Mouse (Mus musculus): ENCODE data around the gene Rabl2.
A peak's percentile ranks its signal among the peaks of the same experiment; 100 is the strongest.

The Rabl2 gene

GRCm38 (mm10) chr15:89591723-89592455 lies at the start of gene Rabl2:
Gene Rabl2 (minus strand): TSS chr15:89591923.
- peak; percentile 84 for DNase-seq

DNA sequence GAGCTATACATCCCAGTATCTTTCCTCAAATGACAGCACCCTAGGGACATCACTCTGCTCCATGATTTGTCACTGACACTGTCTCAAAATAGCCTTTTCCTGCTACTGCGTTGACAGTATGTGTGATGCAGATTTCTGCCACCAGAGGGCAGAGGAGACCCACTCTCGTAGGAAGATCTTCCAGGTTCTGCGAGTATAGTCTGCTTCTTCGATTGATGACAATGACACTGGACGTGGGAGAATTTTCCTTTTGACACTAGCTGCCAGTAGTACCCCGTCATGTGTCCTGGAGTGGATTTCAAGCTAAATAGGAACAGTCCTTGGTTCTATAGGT lies 31.9 kb upstream of the Rabl2 start:
- peak; percentile 30 for DNase-seq

DNA sequence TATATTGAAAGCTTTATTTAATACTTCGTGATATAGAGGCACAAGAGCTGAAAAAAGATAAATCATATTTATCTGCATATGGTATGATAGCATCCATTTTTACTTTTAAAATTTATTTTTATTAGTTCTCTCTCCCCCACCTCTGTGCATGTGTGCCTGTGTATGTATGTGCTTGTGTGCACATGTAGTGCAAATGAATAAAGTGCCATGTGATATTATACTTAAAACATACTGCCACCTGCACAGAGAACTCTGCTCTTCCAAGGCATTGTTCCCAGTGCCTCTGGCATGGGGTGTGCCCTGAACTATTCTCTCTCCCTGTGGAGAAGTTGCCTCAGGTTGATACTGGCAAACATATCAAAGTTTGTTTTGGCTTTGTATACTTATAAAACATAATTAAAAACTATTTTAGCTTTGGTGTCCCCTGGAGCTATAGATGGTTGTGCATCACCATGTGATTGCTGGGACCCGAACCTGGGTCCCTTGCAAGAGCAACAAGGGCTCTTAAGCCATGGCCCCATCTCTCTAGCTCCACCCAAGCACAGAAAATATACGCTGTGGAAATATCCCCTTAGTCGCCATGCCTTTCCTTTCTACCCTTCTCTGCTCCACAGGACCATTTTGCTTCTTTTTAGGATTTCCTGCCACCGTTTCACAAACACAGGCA lies 31.4 kb upstream of the Rabl2 start:
- DNase-seq, result no peak

DNA sequence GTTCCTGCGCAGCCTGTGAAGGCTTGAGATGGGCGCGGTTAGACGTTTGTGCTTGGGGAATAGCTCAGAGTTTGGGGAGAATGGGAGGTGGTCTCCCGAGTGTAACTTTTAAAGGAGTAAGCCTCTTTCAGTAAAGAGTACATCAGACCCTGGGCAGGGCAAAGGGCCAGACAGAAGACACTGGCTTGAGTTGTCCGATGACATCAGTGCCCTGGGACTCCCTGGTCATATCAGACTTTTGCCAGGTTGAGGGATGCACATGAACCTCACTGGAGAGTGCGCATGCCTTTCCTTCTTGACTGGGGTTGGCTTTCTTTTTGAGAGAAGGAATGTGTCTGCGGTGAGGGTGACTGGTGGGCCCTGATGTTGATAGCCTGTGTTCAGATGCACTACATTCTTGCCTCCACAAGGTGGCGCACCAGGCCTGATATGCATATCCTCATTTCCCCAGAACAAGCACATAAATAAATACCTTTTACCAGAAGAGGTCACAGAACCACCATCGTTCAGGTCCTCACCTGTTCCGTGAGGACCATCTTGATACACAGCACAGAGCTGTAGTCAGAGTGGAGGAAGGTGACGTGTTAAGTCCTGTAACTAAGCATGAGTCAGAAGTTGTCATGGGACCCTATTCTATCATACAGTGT lies 30.7 kb upstream of the Rabl2 start:
- no peak for DNase-seq

GRCm38 (mm10) chr15:89607888-89608287 lies 16.2 kb upstream of the Rabl2 start:
- no peak for DNase-seq

GRCm38 (mm10) chr15:89607480-89607879 lies 15.8 kb upstream of the Rabl2 start:
- no peak for DNase-seq

GRCm38 (mm10) chr15:89605822-89606570 lies 14.3 kb upstream of the Rabl2 start:
- DNase-seq, result no peak

DNA sequence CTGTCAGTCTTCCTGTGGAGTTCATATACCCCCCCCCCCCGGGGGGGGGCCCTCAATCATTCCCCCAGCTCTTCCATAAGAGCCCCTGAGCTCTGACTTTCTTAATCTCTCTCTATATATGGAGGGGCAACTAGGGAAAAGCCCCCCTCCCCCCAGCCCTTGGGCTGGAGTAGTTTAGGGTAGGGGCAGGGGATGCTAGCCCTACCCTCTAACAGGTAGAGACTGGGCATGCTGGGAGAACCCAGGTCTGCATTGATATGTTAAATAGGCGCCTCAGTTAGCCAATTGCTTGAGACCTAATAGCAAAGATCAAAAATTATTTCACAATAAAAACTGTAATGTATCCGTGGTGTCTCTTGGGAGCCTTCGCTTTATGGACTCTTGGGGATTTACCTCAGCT lies 825 bp upstream of the Rabl2 start:
- no peak for DNase-seq

DNA sequence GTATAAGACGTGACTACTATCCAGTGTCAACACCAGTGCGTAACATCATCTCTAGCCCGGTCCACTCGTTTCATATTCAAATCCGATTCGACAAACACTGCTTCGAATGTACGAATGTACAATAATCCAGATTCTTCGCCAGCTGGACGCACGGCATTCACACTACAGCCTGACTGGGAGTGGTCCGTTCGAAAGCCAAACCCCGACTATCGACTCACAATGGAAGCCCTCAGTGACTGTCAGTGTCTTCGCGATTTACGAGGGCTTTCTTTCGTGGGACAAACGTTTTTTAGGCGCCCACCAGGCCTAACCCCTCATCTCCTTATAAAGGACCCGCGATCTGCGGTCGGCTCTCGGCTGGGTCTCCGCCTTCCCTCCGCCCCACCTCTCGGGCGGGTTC lies 406 bp downstream of the Rabl2 start:
- no peak for DNase-seq

DNA sequence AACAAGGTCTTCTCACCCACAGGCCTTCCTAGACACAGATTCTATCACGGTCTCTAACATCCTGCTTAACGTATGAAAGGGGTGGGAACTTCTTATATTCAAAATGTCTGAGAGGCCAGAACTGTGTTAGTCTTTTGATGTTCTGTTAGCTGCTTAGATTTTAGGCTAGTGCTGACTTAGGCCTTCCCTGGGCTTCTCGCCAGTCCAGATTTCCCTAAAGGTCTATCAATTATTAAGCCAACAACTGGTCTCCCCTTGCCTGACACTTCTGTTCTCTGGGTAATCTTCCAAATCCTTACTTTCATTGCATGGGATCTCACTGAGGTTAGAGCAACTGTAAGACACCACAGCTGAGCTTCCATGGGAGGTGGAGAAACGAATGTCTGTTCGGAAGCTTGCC lies 2.6 kb downstream of the Rabl2 start:
- DNase-seq, result no peak

GRCm38 (mm10) chr15:89585631-89586030 lies 6.1 kb downstream of the Rabl2 start:
- DNase-seq, result no peak

DNA sequence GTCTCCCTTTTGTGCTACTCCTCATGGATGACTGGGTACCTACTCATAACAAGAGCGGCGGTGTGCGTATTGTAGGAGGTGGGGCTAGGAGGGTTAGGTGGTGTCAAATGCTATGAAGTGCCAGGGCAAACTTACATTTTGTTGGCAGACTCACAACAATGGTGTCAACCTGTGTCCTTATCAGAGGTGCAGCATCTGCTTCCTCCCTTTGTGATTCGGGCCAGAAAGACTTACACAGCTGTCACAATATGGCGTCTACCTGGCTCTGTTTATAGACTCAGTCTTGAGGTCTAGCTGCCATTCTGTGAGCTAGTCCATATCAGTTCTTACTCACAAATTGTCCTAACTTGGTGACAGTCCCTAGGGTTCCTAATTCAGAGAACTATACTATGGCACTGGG lies 6.6 kb downstream of the Rabl2 start:
- DNase-seq, result no peak

GRCm38 (mm10) chr15:89582494-89582893 lies 9.2 kb downstream of the Rabl2 start:
- DNase-seq, result no peak

DNA sequence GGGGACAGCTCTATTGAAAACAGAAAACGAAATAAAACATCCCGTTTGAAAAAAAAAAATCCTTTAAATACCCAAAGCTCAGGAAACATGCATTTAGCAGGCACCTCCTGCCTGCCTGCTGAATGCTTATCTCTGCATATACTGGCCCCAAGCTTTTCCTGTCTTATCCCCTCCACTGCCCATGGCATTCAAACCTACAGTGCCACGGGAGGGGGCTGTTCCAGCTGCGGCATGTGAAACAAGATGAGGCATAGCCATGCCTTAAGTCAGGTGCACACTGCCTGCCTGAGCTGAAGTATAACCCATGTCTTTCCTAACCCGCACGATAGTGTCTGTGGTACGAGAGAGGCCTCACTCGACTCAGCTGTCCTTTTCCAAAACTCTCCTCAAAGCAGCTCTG lies 19.6 kb downstream of the Rabl2 start:
- DNase-seq, result no peak

- DNase-seq, result no peak
These were observed 23.6 kb downstream of the Rabl2 start, which contains the start of gene Acr for GRCm38 (mm10) chr15:89568114-89568513. Gene Acr (plus strand): TSS chr15:89568326.

GRCm38 (mm10) chr15:89559202-89559731 lies 32.5 kb downstream of the Rabl2 start:
- peak; percentile 55 for DNase-seq

- peak; percentile 38 for DNase-seq
These were observed 33.7 kb downstream of the Rabl2 start for GRCm38 (mm10) chr15:89557996-89558390.

DNA sequence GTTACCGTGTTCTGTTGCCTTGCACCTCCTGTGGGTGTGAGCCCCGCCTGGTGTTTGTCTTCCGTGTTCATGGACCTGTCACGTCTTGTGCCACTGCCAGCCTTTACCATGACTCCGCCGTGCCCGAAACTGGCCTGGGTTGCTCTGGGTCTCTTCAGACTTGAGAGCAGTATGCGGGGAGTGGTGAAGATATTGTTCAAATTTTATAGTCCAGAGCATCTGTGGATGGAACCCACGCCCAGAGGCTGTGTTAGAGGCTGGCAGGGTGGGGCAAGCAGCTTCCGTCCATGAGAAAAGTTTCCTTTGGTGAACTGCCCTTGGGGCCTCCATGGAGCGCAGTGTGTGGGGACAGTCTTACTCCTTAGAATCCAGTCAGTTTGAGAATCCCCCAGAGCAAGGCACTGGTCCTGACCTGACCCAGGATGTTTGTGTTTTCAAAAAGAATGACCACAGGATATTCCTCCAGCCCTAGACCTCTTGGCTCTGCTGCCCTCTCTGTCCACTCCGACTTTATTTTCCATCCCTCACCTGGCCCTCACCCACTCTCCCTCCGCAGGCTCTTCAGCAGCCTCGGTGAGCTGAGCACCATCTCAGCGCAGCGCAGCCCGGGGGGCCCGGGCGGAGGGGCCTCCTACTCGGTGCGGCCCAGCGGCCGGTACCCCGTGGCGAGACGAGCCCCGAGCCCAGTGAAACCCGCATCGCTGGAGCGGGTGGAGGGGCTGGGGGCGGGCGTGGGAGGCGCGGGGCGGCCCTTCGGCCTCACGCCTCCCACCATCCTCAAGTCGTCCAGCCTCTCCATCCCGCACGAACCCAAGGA lies 34.3 kb downstream of the Rabl2 start:
- DNase-seq, result peak; percentile 49

- peak; percentile 52 for DNase-seq
These were observed 35.1 kb downstream of the Rabl2 start for GRCm38 (mm10) chr15:89556401-89557178.

DNA sequence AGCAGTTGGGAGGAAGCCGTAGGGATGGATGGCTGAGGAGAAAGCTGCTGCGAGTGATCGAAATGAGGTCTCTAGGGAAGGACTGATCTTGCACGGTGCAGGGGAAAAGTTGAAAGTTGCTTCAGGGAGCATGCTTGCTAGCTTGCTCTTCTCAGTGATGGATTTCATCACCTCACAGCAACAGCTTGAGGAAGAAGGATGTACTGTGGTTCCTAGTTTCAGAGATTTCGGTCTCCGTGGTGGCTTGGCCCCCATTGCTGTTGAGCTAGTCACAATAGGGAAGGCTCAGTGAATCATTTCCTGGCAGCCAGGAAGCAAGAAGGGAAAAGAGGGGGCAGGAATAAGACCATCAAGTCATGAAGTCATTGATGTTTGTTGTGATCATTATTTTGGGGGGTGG lies 36.1 kb downstream of the Rabl2 start:
- DNase-seq, result no peak

GRCm38 (mm10) chr15:89551733-89552132 lies 40.0 kb downstream of the Rabl2 start:
- DNase-seq, result peak; percentile 63
